Mouse (Mus musculus): Measurements from ENCODE around the gene Scml4. TPM values are rescaled to one million over a fixed set of nuclear protein-coding genes. Genes with fewer than 3 reads are reported as not detected.

Scml4 gene
- polyA plus RNA-seq, 1 experiment from 2014 or later: 0.30 TPM

- TF ChIP-seq CTCF (IDR thresholded peaks at IDR 0.05; ENCODE audit: low read depth): no peak
Observed at GRCm38 (mm10) chr10:43008116-43008515, 147.9 kb downstream of the Scml4 start.

More at GRCm38 (mm10) chr10:43008116-43008515, 147.9 kb downstream of the Scml4 start:
- WGBS: 58% methylated on average over 11 of the region's 11 CpGs
- no peaks in the 10 kb centered on the region for H3K9me3 ChIP-seq (ENCODE audit: low read depth, low read length)
- H3K27me3 ChIP-seq (ENCODE audit: insufficient read depth, low read length): no peaks in the 10 kb centered on the region
- no peak overlapping the region for H3K9ac ChIP-seq
- H3K4me3 ChIP-seq (ENCODE audit: low read depth, low read length): no peak overlapping the region
- no peak overlapping the region for H3K27ac ChIP-seq (ENCODE audit: low read depth)
- no peaks in the 10 kb centered on the region for H3K36me3 ChIP-seq (ENCODE audit: insufficient read depth)
- no peak for DNase-seq
- H3K4me2 ChIP-seq: no peak overlapping the region
- no peaks in the 10 kb centered on the region; the same call in 1 of the 2 replicates for H3K4me1 ChIP-seq (ENCODE audit: insufficient read depth)
- no peak for ATAC-seq (ENCODE audit: insufficient read depth)

Other genes starting within 250 kb of the Scml4 start
- gene Sec63, start 98.9 kb upstream of the Scml4 start, polyA plus RNA-seq (2014; fragmentation: Nextera tagmentation; extraction: Ambion mirVana): 22.7 and 24.7 TPM in 2 replicates